Mouse (Mus musculus): ENCODE data around the gene Brf1.

Brf1 gene

GRCm38 (mm10) chr12:112974736-112975135 lies 25.8 kb downstream of the Brf1 start:
- DNase-seq = no peak

GRCm38 (mm10) chr12:112969616-112970015 lies 30.9 kb downstream of the Brf1 start:
- no peak for DNase-seq

GRCm38 (mm10) chr12:112968943-112969342 lies 31.6 kb downstream of the Brf1 start:
- DNase-seq = no peak

GRCm38 (mm10) chr12:112965783-112966182 lies 34.7 kb downstream of the Brf1 start:
- DNase-seq = no peak

DNA sequence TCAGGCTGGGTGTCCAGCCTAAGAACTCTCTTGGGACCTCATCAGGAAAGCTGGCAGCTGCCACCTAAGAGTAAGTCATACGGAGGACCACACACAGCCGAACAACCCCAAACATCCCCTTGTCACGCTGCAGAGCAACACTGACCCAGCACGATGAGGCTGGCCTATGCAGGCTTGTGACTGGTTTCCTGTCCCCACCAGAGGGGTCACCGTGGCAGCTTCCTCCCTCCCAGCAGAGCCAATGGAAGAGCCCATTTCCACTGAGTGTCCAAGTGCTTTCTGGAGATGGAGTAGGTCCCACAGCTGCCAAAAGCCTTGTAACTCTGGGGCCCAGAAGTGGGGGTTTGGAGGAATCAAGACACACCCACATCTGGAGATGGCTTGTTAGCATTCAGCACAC lies 38.6 kb downstream of the Brf1 start:
- DNase-seq = no peak

GRCm38 (mm10) chr12:112961428-112961827 lies 39.1 kb downstream of the Brf1 start:
- peak; percentile 70 for DNase-seq

DNA sequence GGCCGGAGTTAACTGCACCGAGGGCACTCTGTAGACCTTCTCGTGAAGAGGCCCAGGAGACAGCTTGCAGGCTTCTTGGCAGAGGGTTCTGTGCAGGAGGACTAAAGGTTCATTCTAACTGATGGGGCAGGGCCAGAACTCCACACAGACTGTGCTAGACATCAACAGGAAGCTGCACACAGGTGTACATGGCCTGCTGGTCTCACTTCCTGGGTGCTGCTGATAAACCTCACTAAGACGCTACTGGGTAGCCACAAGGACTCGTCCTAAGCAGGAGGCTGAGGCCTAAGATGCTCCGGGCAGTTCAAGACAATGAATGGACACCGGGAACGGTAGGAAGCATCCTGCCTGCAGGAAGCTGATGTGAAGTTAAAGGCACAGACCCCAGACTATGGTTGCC lies 41.1 kb downstream of the Brf1 start:
- no peak for DNase-seq

- no peak for DNase-seq
Observed at GRCm38 (mm10) chr12:112958303-112958702, 42.2 kb downstream of the Brf1 start.

DNA sequence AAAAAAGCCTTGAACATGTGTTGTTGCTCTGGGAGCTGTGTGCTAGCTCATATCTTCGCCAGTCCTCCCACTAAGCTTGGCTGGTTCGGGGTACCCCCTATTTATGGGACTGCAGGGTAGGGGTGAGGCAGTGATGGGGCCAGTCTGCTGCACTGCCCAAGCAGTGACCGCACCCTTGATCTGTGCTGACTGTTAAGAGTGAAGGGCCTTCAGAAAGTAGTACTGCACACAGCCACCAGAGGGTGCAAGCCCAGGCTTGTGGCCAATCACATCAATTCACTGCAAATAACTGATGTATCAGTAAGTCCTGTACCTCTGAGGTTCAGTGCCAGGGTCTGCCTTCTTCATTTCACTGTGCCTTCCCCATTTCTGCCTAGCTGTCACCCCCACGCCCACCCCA lies 44.7 kb downstream of the Brf1 start:
- DNase-seq = peak; percentile 76

- DNase-seq = no peak
Observed at GRCm38 (mm10) chr12:112952926-112953565, 47.5 kb downstream of the Brf1 start.

- peak; percentile 61 for DNase-seq
Observed at GRCm38 (mm10) chr12:112952433-112952832, 48.1 kb downstream of the Brf1 start.

DNA sequence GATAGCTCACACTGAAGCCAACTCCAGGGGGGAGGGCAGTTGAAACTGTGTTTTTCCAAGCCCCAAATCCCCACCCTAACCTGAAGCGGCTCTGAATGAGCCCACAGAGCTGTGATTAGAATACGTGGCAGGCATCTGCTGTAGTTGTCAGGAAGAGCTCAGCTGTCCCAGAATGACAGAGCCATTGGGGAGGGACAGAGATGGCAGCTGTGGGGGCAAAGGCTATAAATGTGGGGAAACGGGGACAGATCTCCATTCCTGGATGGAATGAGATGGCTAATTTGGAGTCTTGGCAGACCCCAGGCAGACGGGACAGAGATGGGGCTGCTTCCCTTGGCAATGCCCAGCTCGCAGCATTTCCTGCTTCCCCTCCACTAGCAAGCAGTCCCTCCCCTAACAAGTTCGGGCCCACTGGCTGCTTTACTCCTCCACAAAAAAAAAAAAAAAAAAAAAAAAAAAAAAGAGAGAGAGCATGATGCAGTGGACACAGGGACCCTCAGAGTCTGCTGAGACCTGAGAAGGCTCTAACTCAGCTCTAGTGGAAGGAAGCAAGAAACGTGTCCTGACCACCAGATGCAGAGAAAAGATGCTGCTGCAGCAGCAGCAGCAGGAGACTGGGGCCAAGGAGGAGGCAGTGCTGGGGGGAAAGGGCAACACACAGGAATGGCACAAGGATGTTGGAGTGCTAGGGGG lies 49.2 kb downstream of the Brf1 start:
- DNase-seq = no peak

DNA sequence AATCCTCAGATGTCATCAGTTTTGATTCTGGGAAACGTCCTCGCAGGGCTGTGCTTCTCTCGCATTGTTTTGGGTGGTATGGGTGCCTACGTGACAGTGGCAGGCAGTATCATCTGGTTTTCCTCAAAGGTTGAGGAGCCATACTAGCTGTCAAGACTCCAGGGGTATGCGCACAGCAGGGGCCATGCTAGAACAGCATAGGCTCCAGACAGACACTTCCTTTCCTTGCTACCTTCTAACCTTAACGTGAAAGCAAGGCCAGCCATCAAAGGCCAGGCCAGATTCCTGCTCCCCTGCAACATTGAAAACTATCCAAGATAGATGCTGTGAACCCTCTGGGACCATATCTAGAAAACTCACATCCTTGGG lies 49.8 kb downstream of the Brf1 start:
- no peak for DNase-seq

GRCm38 (mm10) chr12:112950040-112950760 lies 50.3 kb downstream of the Brf1 start:
- peak; percentile 94 for DNase-seq

DNA sequence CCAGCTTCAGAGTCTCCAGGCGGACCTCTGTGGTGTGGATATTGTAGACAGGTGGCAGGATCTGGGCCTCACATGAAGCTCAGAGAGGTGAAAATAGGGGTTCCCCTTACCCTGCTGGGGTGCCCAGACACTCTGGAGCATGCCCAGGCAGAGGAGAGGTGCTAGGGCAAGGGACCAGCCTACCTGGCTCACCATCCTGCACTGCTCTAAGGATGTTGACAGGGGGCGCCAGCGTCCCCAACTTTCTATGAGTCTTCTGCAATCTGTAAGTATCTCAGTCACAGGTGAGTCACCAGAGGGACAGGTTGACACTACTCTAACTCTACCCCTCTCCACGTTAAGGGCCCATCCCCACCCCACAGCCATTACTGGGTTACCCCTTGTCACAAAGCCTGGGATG lies 53.2 kb downstream of the Brf1 start:
- DNase-seq = no peak

- no peak for DNase-seq
Observed at GRCm38 (mm10) chr12:112943669-112944068, 56.8 kb downstream of the Brf1 start.

DNA sequence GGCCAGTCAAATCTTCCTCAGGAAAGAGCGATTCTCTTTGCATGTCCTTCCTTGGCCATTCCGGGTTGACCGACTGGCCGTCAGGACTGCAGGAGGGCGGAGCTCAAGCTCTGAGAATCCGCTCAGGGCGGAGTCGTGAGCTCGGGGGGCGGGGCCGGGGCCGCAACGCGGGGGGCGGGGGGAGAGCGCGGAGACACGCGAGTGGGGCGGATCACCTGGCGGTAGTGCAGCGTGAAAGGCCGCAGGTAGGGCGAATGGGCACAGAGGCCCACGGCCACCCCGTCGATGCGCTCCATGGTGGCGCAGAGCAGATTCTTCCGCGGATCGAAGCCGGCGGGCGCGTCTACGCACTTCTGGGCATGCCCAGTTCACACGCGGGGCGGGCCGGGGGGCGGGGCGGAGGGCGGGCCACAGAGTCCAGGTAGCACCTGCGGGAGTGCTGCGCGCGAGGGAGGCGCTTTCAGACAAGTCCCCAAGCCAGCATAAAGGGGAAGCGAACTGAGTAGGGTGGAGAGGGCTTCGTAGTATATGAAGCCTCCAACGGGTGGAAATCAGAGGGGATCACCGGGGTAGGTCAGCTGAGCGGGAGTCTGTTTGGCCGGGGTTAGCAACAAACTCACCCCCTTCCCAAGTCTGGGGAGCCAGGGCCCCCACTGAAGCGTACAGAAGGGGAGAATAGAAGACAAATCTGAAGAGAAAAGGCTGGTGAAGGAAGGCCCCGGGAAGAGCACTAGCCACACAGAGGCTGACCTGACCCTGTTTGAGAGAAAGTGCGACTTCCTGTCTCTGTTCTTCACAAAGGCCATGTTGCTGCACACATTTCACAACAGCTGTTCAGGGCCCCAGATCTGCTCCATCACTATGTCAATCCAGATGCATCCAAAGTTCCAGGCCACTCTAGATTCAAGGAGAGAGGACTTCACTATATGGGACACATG lies 58.5 kb downstream of the Brf1 start, which contains the start of gene Nudt14:
Gene Nudt14 (minus strand): TSS at position 349 of the 938 bp plus-strand sequence.
- peak; percentile 65 for DNase-seq

- DNase-seq = peak; percentile 60
Observed at GRCm38 (mm10) chr12:112941156-112941775, 59.2 kb downstream of the Brf1 start.

DNA sequence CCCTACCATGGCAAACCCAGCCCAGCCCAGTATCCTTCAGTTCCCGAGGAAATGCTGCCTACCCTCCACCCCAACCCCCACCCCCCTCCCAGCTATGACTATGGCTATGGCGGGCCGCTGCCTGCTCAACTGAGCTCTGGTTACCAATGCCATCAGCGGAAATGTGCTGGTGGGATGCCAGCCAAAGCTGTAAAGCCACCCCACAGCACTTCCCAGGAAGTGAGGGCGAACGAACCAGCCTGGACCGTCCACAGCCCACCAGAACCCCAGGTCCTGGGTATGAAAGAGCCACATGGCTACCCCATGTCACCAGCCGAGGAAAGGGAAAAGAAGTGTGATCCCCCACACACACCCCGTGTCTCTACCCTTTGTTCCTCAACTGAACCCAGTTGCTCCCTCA lies 59.8 kb downstream of the Brf1 start:
- DNase-seq = no peak

- no peak for DNase-seq
Observed at GRCm38 (mm10) chr12:112940238-112940637, 60.3 kb downstream of the Brf1 start.

DNA sequence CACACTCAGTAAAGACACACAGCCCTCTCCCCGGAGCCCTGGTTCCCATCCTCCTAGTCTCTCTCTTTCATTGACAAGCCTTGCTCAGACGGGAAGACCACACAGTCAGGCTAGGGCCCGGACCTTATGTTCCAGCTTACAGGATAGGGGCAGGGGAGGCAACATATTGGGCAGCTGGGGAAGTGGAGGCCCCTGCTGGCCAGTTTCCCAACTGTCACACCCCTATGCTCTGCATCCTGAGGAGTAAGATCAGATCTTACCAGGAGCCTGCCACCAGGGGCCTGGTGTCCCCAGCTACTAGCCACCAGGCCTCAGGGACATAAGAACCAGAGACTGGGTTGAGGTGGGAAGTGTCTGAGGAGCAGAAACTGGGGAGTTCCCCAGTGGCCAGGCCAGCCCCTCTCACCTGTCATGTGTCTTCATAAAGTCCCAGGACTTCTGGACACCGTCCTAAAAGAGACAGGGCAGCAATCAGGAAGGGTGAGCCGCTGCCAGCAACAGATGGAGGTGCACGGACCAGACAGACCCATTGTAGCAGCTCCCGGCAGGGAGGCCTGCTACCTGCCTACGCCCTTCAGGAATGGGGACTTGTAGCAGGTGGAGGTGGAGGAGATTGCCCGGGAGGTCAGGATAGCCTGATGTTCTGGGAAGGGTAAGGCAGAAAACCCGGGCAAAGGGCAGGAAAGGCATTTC lies 61.5 kb downstream of the Brf1 start:
- peak; percentile 70 for DNase-seq

DNA sequence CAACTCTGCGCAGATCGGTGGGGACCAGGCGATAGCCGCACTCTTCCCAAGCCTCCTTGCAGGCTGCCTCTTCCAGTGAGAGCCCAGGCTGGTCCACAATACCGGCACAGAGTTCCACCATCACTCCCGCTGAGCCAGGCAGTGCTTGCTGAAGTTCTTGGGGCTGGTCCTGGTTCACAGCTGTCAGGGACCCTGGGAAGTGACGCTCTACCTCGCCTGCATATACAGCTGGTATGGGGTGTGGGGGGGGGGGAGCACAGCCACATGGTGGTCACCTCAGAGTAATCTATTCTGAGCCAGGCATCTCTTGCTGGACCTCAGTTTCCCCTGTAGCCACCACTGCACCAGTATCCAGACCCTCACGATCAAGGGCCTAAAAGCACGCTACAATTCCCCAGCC lies 62.1 kb downstream of the Brf1 start:
- no peak for DNase-seq

Data from cerebellum, adult 11 months (tissue).